Mouse (Mus musculus) brain, embryonic 14.5 days (tissue): ENCODE results near the gene Uqcrq.

Experiments
- CTCF ChIP-seq: fragments of 200-500 bp; IDR thresholded peaks from 2 replicates; pipeline ENCODE4 v1.5.1; 2012; ENCODE audit warnings: inconsistent platforms, mild to moderate bottlenecking, moderate library complexity, borderline replicate concordance; ENCODE audit not compliant: insufficient read depth, insufficient read length; ENCODE audit errors: extremely low read depth
- POLR2A ChIP-seq: fragments of 200-500 bp; IDR thresholded peaks from 2 replicates; pipeline ENCODE4 v1.6.1; 2012; ENCODE audit warnings: mild to moderate bottlenecking, inconsistent platforms, borderline replicate concordance; ENCODE audit not compliant: poor library complexity, insufficient read depth, insufficient read length, severe bottlenecking; ENCODE audit errors: extremely low read depth

GRCm38 (mm10) chr11:53453031-53453430 lies 22.4 kb upstream of the Uqcrq start:
- no peak for TF ChIP-seq CTCF
- TF ChIP-seq POLR2A = no peak
